8 mouse cellular contexts compared by ENCODE assay signal in genomic region chr7:68070626-68071025, GRCm38 (mm10).
DNase-seq lines count a peak whose midpoint lies in the region; ATAC-seq and TF ChIP-seq lines count a peak whose summit lies in the region.

No protein-coding gene starts in this region.

- no peak overlapping the region for H3K4me3 ChIP-seq in left cerebral cortex, adult 2 months

- H3K27ac ChIP-seq in left cerebral cortex, adult 2 months, result no peak overlapping the region

- TF ChIP-seq CTCF in left cerebral cortex, adult 2 months (IDR thresholded peaks at IDR 0.05), result peak; percentile 11

- DNase-seq in ovary, adult 18-20 months (ENCODE audit: low spot score), result peak; percentile 55
- no peak for DNase-seq in ovary, postnatal 10 days (ENCODE audit: low spot score)
- peak; percentile 67 for DNase-seq in c-Kit-positive CD71-positive TER-119-negative erythroid progenitor cells, embryonic 14.5 days (ENCODE audit: low read depth)
- DNase-seq in frontal cortex, postnatal 10 days (ENCODE audit: low spot score in 2 of 2), result peak; percentile 42 to 51
- DNase-seq in left cerebral cortex, adult 2 months (ENCODE audit: extremely low spot score in 1 of 2, low spot score in 2 of 2), result peak; percentile 54
- peak; percentile 64 for DNase-seq in yolk sac, embryonic 10.5 days (ENCODE audit: low spot score)

- intact Hi-C loops in left cerebral cortex, adult 2 months (cut with DNase I), result no loop called here

- ATAC-seq in hematopoietic stem cell, adult 5-6 weeks (replicated peaks in 1 of 2; ENCODE audit: insufficient read depth in 1 of 2, low FRiP score in 2 of 2, low TSS enrichment in 1 of 2, low read depth in 1 of 2, poor library complexity in 2 of 2, severe bottlenecking in 2 of 2), result peak; percentile 90 to 92
- ATAC-seq in megakaryocyte progenitor cell, adult 5-6 weeks (replicated peaks; ENCODE audit: poor library complexity), result peak; percentile 87
